Mouse (Mus musculus) CH12.LX (cell line): Measurements from ENCODE around the gene Nck2. TPM values are rescaled to one million over a fixed set of nuclear protein-coding genes. Genes with fewer than 3 reads are reported as not detected.

Experiments used
- DNase-seq: peaks from one replicate; pipeline ENCODE4 v3.0.0-alpha.2; 2013; ENCODE audit errors: extremely low read depth
- H3K27ac ChIP-seq: 2 replicates; pipeline ENCODE4 v1.5.1; 2012; ENCODE audit warnings: low read depth, mild to moderate bottlenecking, control low read depth, moderate library complexity; ENCODE audit not compliant: insufficient read depth
- H3K27me3 ChIP-seq: replicated peaks from 2 replicates; pipeline ENCODE3; 2012; ENCODE audit warnings: inconsistent platforms
- H3K36me3 ChIP-seq, 2 experiments: replicated peaks in 1 of 2; 2 replicates each; pipeline versions ENCODE3 to v1.6.1; 2012; ENCODE audit warnings: inconsistent platforms in 1 of 2, low read length in 1 of 2, mild to moderate bottlenecking in 1 of 2, mixed read lengths in 1 of 2, moderate library complexity in 1 of 2; ENCODE audit not compliant: control insufficient read depth in 1 of 2, insufficient read depth in 1 of 2
- H3K4me1 ChIP-seq, 2 experiments: 2 replicates each; pipeline ENCODE4 v1.6.1; 2012; ENCODE audit warnings: inconsistent platforms in 1 of 2, moderate library complexity in 1 of 2; ENCODE audit not compliant: insufficient read depth in 2 of 2, control insufficient read depth in 1 of 2
- H3K4me2 ChIP-seq: 2 replicates; pipeline ENCODE4 v1.6.1; 2012; ENCODE audit warnings: low read depth, mild to moderate bottlenecking, control low read depth; ENCODE audit not compliant: poor library complexity, insufficient read depth, severe bottlenecking
- H3K4me3 ChIP-seq, 3 experiments: fragments of 150-350 bp in 1 of 3; sonication (generic) in 1 of 3; replicated peaks in 1 of 3; 2 replicates each; pipeline versions ENCODE3 to v1.5.1; 2011 to 2012; ENCODE audit warnings: low read depth in 2 of 3, low read length in 2 of 3, mild to moderate bottlenecking in 2 of 3, moderate library complexity in 2 of 3, control low read depth in 1 of 3, improper control_type of control experiment in 1 of 3, inconsistent platforms in 1 of 3, mixed read lengths in 1 of 3; ENCODE audit not compliant: poor library complexity in 1 of 3
- H3K79me2 ChIP-seq: replicated peaks from 2 replicates; pipeline ENCODE4 v1.6.1; 2012; ENCODE audit warnings: mild to moderate bottlenecking, moderate library complexity; ENCODE audit not compliant: control insufficient read depth, poor library complexity, insufficient read depth, severe bottlenecking; ENCODE audit errors: extremely low read depth
- H3K9ac ChIP-seq: 2 replicates; pipeline ENCODE4 v1.6.1; 2012; ENCODE audit warnings: low read depth, mild to moderate bottlenecking, control low read depth, moderate library complexity; ENCODE audit not compliant: insufficient read depth
- H3K9me3 ChIP-seq: replicated peaks from 2 replicates; pipeline ENCODE3; 2012; ENCODE audit warnings: low read length, inconsistent platforms, mixed read lengths
- BHLHE40 ChIP-seq: IDR thresholded peaks from 2 replicates; pipeline ENCODE4 v1.6.1; 2011; ENCODE audit warnings: mild to moderate bottlenecking, low read depth, low read length, improper control_type of control experiment
- ELF1 ChIP-seq: IDR thresholded peaks from 2 replicates; pipeline ENCODE4 v1.6.1; 2014; ENCODE audit warnings: low read depth, mild to moderate bottlenecking, inconsistent platforms, low read length, improper control_type of control experiment
- GABPA ChIP-seq: IDR thresholded peaks from 2 replicates; pipeline ENCODE4 v1.6.1; 2012; ENCODE audit warnings: low read depth, low read length, improper control_type of control experiment, inconsistent platforms; ENCODE audit not compliant: insufficient replicate concordance
- IRF4 ChIP-seq: IDR thresholded peaks from 2 replicates; pipeline ENCODE4 v1.6.1; 2014; ENCODE audit warnings: low read depth, mild to moderate bottlenecking, inconsistent platforms, low read length, improper control_type of control experiment
- JUN ChIP-seq: IDR thresholded peaks from 2 replicates; pipeline ENCODE4 v1.6.1; 2011; ENCODE audit warnings: low read depth, mild to moderate bottlenecking, low read length, improper control_type of control experiment, moderate library complexity; ENCODE audit not compliant: insufficient read depth
- MAFK ChIP-seq: IDR thresholded peaks from 2 replicates; pipeline ENCODE4 v1.6.1; 2011; ENCODE audit warnings: low read length, improper control_type of control experiment; ENCODE audit not compliant: insufficient replicate concordance
- MAX ChIP-seq: IDR thresholded peaks from 2 replicates; pipeline ENCODE4 v1.6.1; 2011; ENCODE audit warnings: low read length, improper control_type of control experiment
- MEF2A ChIP-seq: IDR thresholded peaks from 2 replicates; pipeline ENCODE4 v1.6.1; 2014; ENCODE audit warnings: low read depth, mild to moderate bottlenecking, inconsistent platforms, low read length, improper control_type of control experiment, borderline replicate concordance
- MXI1 ChIP-seq: IDR thresholded peaks from 2 replicates; pipeline ENCODE4 v1.6.1; 2011; ENCODE audit warnings: mild to moderate bottlenecking, low read depth, low read length, improper control_type of control experiment
- NRF1 ChIP-seq: IDR thresholded peaks from 2 replicates; pipeline ENCODE4 v1.6.1; 2014; ENCODE audit warnings: low read depth, mild to moderate bottlenecking, inconsistent platforms, low read length, improper control_type of control experiment, moderate library complexity
- PAX5 ChIP-seq: IDR thresholded peaks from 2 replicates; pipeline ENCODE4 v1.6.1; 2012; ENCODE audit warnings: low read length, inconsistent platforms, mixed read lengths
- POLR2A ChIP-seq: IDR thresholded peaks from 2 replicates; pipeline ENCODE4 v1.6.1; 2011; ENCODE audit warnings: low read depth, mild to moderate bottlenecking, improper control_type of control experiment, low read length
- POLR2AphosphoS2 ChIP-seq: IDR thresholded peaks from 2 replicates; pipeline ENCODE4 v1.6.1; 2011; ENCODE audit warnings: low read depth, low read length, improper control_type of control experiment
- RAD21 ChIP-seq: IDR thresholded peaks from 2 replicates; pipeline ENCODE4 v1.6.1; 2011; ENCODE audit warnings: low read depth, mild to moderate bottlenecking, low read length, improper control_type of control experiment, moderate library complexity
- SIN3A ChIP-seq: IDR thresholded peaks from 2 replicates; pipeline ENCODE4 v1.6.1; 2012; ENCODE audit warnings: low read length, improper control_type of control experiment, inconsistent platforms
- USF1 ChIP-seq: IDR thresholded peaks from 2 replicates; pipeline ENCODE4 v1.6.1; 2014; ENCODE audit warnings: low read depth, mild to moderate bottlenecking, inconsistent platforms, low read length, improper control_type of control experiment
- ZKSCAN1 ChIP-seq: IDR thresholded peaks from 2 replicates; pipeline ENCODE4 v1.6.1; 2012; ENCODE audit warnings: low read depth, inconsistent platforms, low read length, improper control_type of control experiment, borderline replicate concordance
- dilution Hi-C: fragments of 300-500 bp; cut with MboI; formaldehyde crosslinking; loops from 2 replicates; pipeline ENCODE4 v1.14.3; 2020; ENCODE audit warnings: low sequenced_read_pairs; ENCODE audit not compliant: extremely low pct_unique_long_range_greater_than_20kb, extremely low pct_ligation_motif_present
- in situ Hi-C: fragments of 300-500 bp; cut with MboI; formaldehyde crosslinking; loops from 3 replicates; pipeline ENCODE4 v1.14.3; 2019; ENCODE audit warnings: low sequenced_read_pairs, low pct_ligation_motif_present, low pct_unique_long_range_greater_than_20kb, mixed read lengths
- polyA plus RNA-seq: library from polyadenylated mRNA; unstranded; fragments of >175 nt; gene quantifications from 2 replicates; pipeline ENCODE4 v1.2.1, GENCODE M21; 2012; ENCODE audit warnings: low read depth; ENCODE audit not compliant: insufficient read length
- total RNA-seq, 2 experiments: library from RNA; depleted of rRNA; stranded (reverse); fragments of 300-350 nt in 1 of 2; fragments of >200 nt in 1 of 2; gene quantifications; 2 replicates each; pipeline ENCODE4 v1.2.3; 2012 to 2014

The Nck2 gene
- total and polyA plus RNA-seq, 3 experiments, result 4.4 to 7.6 (median 4.6) TPM

DNA sequence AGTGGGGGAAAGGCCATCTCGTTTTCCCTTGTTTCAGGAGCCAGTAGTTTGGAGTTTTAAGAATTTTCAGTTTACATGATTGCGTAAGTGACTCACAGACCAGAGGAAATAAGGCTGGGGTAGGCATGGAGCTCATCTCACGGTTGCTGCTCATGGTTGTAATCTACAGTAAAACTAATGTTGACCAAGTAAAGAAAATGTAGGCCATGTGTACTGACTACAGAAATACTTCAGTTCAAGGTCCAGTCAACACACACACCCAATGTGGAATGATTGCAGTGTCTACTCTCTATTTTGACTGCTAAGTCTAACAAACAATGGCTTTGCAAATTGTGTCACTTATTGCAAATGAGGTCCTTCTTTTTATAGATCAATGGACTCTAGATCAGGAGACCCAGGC, 77.1 kb downstream of the Nck2 start:
- DNase-seq, result no peak
- in situ Hi-C loops, result no loop called here
- Histone ChIP-seq H3K4me2 (no peak overlapping the region), H3K79me2 (no peaks in the 10 kb centered on the region), H3K36me3 (peaks cover 0 to 2% of the 10 kb centered on the region in 2 experiments), H3K4me1 (peaks cover 4 to 24% of the 10 kb centered on the region in 2 experiments), H3K27me3 (no peaks in the 10 kb centered on the region), H3K9me3 (no peaks in the 10 kb centered on the region), H3K9ac (no peak overlapping the region), H3K4me3 (no peak overlapping the region), H3K27ac (no peak overlapping the region)
- TF ChIP-seq POLR2A (no peak), SIN3A (no peak), JUN (no peak), IRF4 (no peak), MAFK (no peak), NRF1 (no peak), MEF2A (no peak), MXI1 (no peak)
- dilution Hi-C loops, result no loop called here

DNA sequence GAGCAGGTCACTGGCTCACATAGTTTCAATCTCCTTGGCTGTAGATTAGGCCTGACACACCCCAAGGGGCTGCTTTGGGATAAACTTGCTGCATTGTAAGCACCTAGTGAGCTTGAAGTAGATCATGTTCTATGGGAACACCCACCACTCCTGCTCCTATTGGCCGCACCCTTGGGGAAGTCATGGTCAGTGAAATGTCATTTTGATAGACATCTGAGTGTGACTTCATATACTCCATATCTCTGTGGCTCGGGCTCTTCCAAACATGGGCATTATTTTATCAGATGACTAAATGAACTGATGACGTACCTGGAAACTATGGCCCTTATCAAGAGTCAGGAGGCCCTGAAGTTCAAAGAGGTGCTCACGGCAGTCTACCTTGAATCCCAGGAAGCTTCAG, 77.6 kb downstream of the Nck2 start:
- no peak overlapping the region for H3K9ac ChIP-seq
- no peak overlapping the region for H3K27ac ChIP-seq
- dilution Hi-C loops, result no loop called here
- in situ Hi-C loops, result no loop called here
- peaks cover 4 to 24% of the 10 kb centered on the region in 2 experiments for H3K4me1 ChIP-seq
- DNase-seq, result no peak
- TF ChIP-seq POLR2AphosphoS2, result no peak
- TF ChIP-seq MXI1, result no peak
- TF ChIP-seq ZKSCAN1, result no peak
- no peak for TF ChIP-seq GABPA
- TF ChIP-seq POLR2A, result no peak
- TF ChIP-seq RAD21, result no peak
- no peak for TF ChIP-seq PAX5
- TF ChIP-seq MEF2A, result no peak
- no peak for TF ChIP-seq BHLHE40
- no peak for TF ChIP-seq ELF1
- no peak for TF ChIP-seq USF1
- TF ChIP-seq MAX, result no peak
- H3K36me3 ChIP-seq, result peaks cover 0 to 2% of the 10 kb centered on the region in 2 experiments
- no peak overlapping the region for H3K4me3 ChIP-seq
- H3K79me2 ChIP-seq, result no peaks in the 10 kb centered on the region
- no peaks in the 10 kb centered on the region for H3K27me3 ChIP-seq
- no peaks in the 10 kb centered on the region for H3K9me3 ChIP-seq
- no peak overlapping the region for H3K4me2 ChIP-seq
